Mouse (Mus musculus) MEL (cell line): ENCODE measurements around the gene Guk1.

Experiments
- CHD1 ChIP-seq: IDR thresholded peaks from 2 replicates; pipeline ENCODE4 v1.6.1; 2012; ENCODE audit warnings: low read depth, mild to moderate bottlenecking, inconsistent platforms, low read length, improper control_type of control experiment
- CHD2 ChIP-seq: IDR thresholded peaks from 2 replicates; pipeline ENCODE4 v1.6.1; 2011; ENCODE audit warnings: low read length, improper control_type of control experiment
- CTCF ChIP-seq, 3 experiments: IDR thresholded peaks in 2 of 3; conservative IDR thresholded peaks in 1 of 3; 2 replicates each; pipeline ENCODE4 v1.5.1; 2011 to 2012; ENCODE audit warnings: low read length in 3 of 3, low read depth in 2 of 3, mild to moderate bottlenecking in 2 of 3, improper control_type of control experiment in 1 of 3, inconsistent platforms in 1 of 3, mixed read lengths in 1 of 3, moderate library complexity in 1 of 3; ENCODE audit not compliant: control insufficient read depth in 1 of 3, insufficient read depth in 1 of 3, poor library complexity in 1 of 3, severe bottlenecking in 1 of 3
- ELF1 ChIP-seq: IDR thresholded peaks from 2 replicates; pipeline ENCODE4 v1.6.1; 2014; ENCODE audit warnings: low read depth, mild to moderate bottlenecking, inconsistent platforms, low read length, improper control_type of control experiment, moderate library complexity
- EP300 ChIP-seq, 2 experiments: IDR thresholded peaks; 2 replicates each; pipeline ENCODE4 v1.6.1; 2011; ENCODE audit warnings: improper control_type of control experiment in 2 of 2, low read length in 2 of 2, low read depth in 1 of 2, mild to moderate bottlenecking in 1 of 2
- HCFC1 ChIP-seq: IDR thresholded peaks from 2 replicates; pipeline ENCODE4 v1.6.1; 2012; ENCODE audit warnings: low read depth, mild to moderate bottlenecking, inconsistent platforms, low read length, improper control_type of control experiment, moderate library complexity
- MAFK ChIP-seq: IDR thresholded peaks from 2 replicates; pipeline ENCODE4 v1.6.1; 2011; ENCODE audit warnings: low read depth, mild to moderate bottlenecking, low read length, improper control_type of control experiment, borderline replicate concordance
- MAX ChIP-seq: IDR thresholded peaks from 2 replicates; pipeline ENCODE4 v1.6.1; 2011; ENCODE audit warnings: low read length, improper control_type of control experiment
- MYC ChIP-seq: IDR thresholded peaks from 2 replicates; pipeline ENCODE4 v1.6.1; 2011; ENCODE audit warnings: low read depth, mild to moderate bottlenecking, low read length, improper control_type of control experiment, moderate library complexity
- POLR2A ChIP-seq, 2 experiments: IDR thresholded peaks; 2 replicates each; pipeline ENCODE4 v1.6.1; 2011 to 2012; ENCODE audit warnings: low read length in 2 of 2, mild to moderate bottlenecking in 2 of 2, control low read depth in 1 of 2, improper control_type of control experiment in 1 of 2, low read depth in 1 of 2, moderate library complexity in 1 of 2; ENCODE audit not compliant: control insufficient read depth in 1 of 2, insufficient read depth in 1 of 2, poor library complexity in 1 of 2
- USF1 ChIP-seq: IDR thresholded peaks from 2 replicates; pipeline ENCODE4 v1.6.1; 2014; ENCODE audit warnings: low read depth, mild to moderate bottlenecking, inconsistent platforms, low read length, improper control_type of control experiment, moderate library complexity
- ZKSCAN1 ChIP-seq: IDR thresholded peaks from 2 replicates; pipeline ENCODE4 v1.6.1; 2012; ENCODE audit warnings: low read depth, mild to moderate bottlenecking, inconsistent platforms, low read length, improper control_type of control experiment, moderate library complexity
- ZNF384 ChIP-seq: IDR thresholded peaks from 2 replicates; pipeline ENCODE4 v1.6.1; 2012; ENCODE audit warnings: low read depth, mild to moderate bottlenecking, inconsistent platforms, low read length, improper control_type of control experiment

DNA sequence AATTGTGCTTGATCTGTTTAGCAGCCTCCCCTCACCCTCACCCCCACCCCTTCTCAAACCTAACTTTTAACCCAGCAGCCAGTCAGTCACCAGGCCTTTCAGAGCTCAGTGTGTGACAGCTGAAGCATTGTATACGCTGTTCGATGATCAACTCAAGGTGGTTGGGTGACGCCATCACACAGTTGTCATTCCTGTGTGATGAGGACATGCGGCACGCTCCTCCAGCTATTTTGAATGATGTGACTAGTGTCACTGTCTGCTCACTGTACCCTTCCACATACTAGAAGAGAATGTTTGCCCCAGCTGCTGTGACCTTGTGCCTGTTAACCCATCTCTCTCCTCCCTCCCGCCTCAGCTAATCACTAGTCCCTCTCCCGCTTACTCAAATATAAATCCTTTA is 37.8 kb downstream of the Guk1 start:
- TF ChIP-seq POLR2A (IDR thresholded peaks at IDR 0.05; ENCODE audit: control insufficient read depth in 1 of 2, insufficient read depth in 1 of 2, low read depth in 1 of 2, low read length in 2 of 2, poor library complexity in 1 of 2) (no peak), USF1 (no peak), ZKSCAN1 (no peak), HCFC1 (no peak), CHD1 (no peak), ZNF384 (no peak), CTCF (IDR thresholded peaks at IDR 0.05 in 2 of 3, conservative IDR thresholded peaks at IDR 0.05 in 1 of 3; ENCODE audit: control insufficient read depth in 1 of 3, insufficient read depth in 1 of 3, low read depth in 2 of 3, low read length in 3 of 3, poor library complexity in 1 of 3, severe bottlenecking in 1 of 3) (no peak), CHD2 (no peak), EP300 (IDR thresholded peaks at IDR 0.05; ENCODE audit: low read depth in 1 of 2, low read length in 2 of 2) (no peak), ELF1 (no peak), MAFK (no peak), MAX (no peak), MYC (no peak)
